Mouse (Mus musculus) heart, embryonic 14.5 days (tissue): ENCODE measurements at regions not wholly inside any gene's neighbourhood (a gene's known extent, or its start where the extent isn't known, plus 50 kb on each side); places are given as distances from the start of the nearest gene placed in this dataset.

Experiments
- ATAC-seq: fragments of 200-750 bp; cut with Nextera tagmentation; 2 replicates; pipeline ENCODE4 v1.8.0; 2017; ENCODE audit warnings: low read depth, moderate TSS enrichment; ENCODE audit not compliant: insufficient number of reproducible peaks, insufficient read depth, low FRiP score
- H3K27ac ChIP-seq, 2 experiments: fragments of 200-500 bp in 1 of 2; fragments of 300-500 bp in 1 of 2; sonication (generic) in 1 of 2; replicated peaks in 1 of 2; 2 replicates each; pipeline ENCODE4 v1.5.1; 2012 to 2014; ENCODE audit warnings: low read depth in 2 of 2, low read length in 2 of 2, control low read depth in 1 of 2, mild to moderate bottlenecking in 1 of 2, mixed read lengths in 1 of 2; ENCODE audit not compliant: control insufficient read depth in 1 of 2, insufficient read depth in 1 of 2
- H3K27me3 ChIP-seq: fragments of 300-500 bp; sonication (generic); 2 replicates; pipeline ENCODE4 v1.6.1; 2014; ENCODE audit warnings: mild to moderate bottlenecking, low read length, control low read depth; ENCODE audit not compliant: control insufficient read depth, insufficient read depth
- H3K36me3 ChIP-seq: fragments of 300-500 bp; sonication (generic); 2 replicates; pipeline ENCODE4 v1.6.1; 2014; ENCODE audit warnings: mild to moderate bottlenecking, control low read depth, low read length, mixed read lengths; ENCODE audit not compliant: control insufficient read depth, insufficient read depth
- H3K4me1 ChIP-seq, 2 experiments: fragments of 200-500 bp in 1 of 2; fragments of 300-500 bp in 1 of 2; sonication (generic) in 1 of 2; 2 replicates each; pipeline ENCODE4 v1.6.1; 2012 to 2014; ENCODE audit warnings: low read length in 2 of 2, control low read depth in 1 of 2, mixed read lengths in 1 of 2; ENCODE audit not compliant: control insufficient read depth in 2 of 2, insufficient read depth in 2 of 2
- H3K4me2 ChIP-seq: fragments of 300-500 bp; sonication (generic); 2 replicates; pipeline ENCODE4 v1.6.1; 2014; ENCODE audit warnings: mild to moderate bottlenecking, low read length
- H3K4me3 ChIP-seq, 2 experiments: fragments of 200-500 bp in 1 of 2; fragments of 300-500 bp in 1 of 2; sonication (generic) in 1 of 2; 2 replicates each; pipeline ENCODE4 v1.5.1; 2012 to 2014; ENCODE audit warnings: low read length in 2 of 2, mild to moderate bottlenecking in 2 of 2, control low read depth in 1 of 2, low read depth in 1 of 2, moderate library complexity in 1 of 2; ENCODE audit not compliant: control insufficient read depth in 1 of 2, insufficient read depth in 1 of 2
- H3K9ac ChIP-seq: fragments of 300-500 bp; sonication (generic); 2 replicates; pipeline ENCODE4 v1.6.1; 2014; ENCODE audit warnings: mild to moderate bottlenecking, low read length
- H3K9me3 ChIP-seq: fragments of 300-500 bp; sonication (generic); 2 replicates; pipeline ENCODE4 v1.6.1; 2016; ENCODE audit warnings: low read length, control low read depth; ENCODE audit not compliant: control insufficient read depth
- WGBS: fragments of 180-500 bp; shearing (Covaris S2); extraction: QIAGEN DNeasy Blood & Tissue Kit; methylation state at CpG from one replicate; pipeline ENCODE4 v1.1.7; 2014; 5-methylcytosine and 5-hydroxymethylcytosine counted together

- Histone ChIP-seq H3K4me3 (no peak overlapping the region), H3K4me2 (no peak overlapping the region), H3K9me3 (no peaks in the 10 kb centered on the region), H3K27ac (no peak overlapping the region), H3K4me1 (no peaks in the 10 kb centered on the region), H3K9ac (no peak overlapping the region), H3K36me3 (no peaks in the 10 kb centered on the region), H3K27me3 (no peaks in the 10 kb centered on the region)
- WGBS, result 87% methylated on average over 1 of the region's 1 CpGs
- no peak for ATAC-seq
These were observed 136.9 kb downstream of the Uaca start for GRCm38 (mm10) chr9:60931290-60931689.

DNA sequence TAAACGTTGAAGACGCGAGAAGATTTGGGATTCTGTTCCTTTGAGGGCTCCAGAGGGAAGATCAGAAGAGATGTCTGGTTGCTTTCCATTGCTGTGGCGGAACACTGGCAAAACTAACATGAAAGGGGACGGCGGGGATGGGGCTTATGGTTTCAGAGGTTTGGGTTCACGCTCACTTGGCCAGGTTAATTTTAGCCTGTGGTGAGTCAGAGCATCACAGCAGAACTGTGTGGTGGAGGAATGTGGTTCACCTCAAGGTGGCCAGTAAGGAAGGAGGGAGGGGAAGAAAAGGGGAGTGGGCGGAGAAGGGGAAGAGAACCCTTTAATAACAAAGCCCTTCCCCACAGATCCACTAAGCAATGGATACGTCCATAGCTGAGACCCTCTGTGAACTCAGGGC lies 142.6 kb downstream of the Uaca start:
- WGBS, result 73% methylated on average over 9 of the region's 9 CpGs
- ATAC-seq, result no peak

GRCm38 (mm10) chr9:60939858-60940804 lies 145.8 kb downstream of the Uaca start:
- Histone ChIP-seq H3K4me3 (no peak overlapping the region), H3K27ac (no peak overlapping the region), H3K9ac (no peak overlapping the region), H3K4me1 (peaks cover 5 to 8% of the 10 kb centered on the region in 2 experiments; a peak in 1 of 4 replicates), H3K9me3 (no peaks in the 10 kb centered on the region), H3K4me2 (no peak overlapping the region), H3K27me3 (peaks cover 18% of the 10 kb centered on the region), H3K36me3 (no peaks in the 10 kb centered on the region)
- no peak for ATAC-seq
- 28% methylated on average over 18 of the region's 18 CpGs for WGBS

More for the DNA sequence above, 142.6 kb downstream of the Uaca start:
- no peaks in the 10 kb centered on the region for H3K9me3 ChIP-seq
- H3K4me3 ChIP-seq, result no peak overlapping the region
- no peak overlapping the region for H3K27ac ChIP-seq
- H3K4me1 ChIP-seq, result 0 out of 4 replicates have a peak, but pooled peaks cover 0 to 2% of the 10 kb centered on the region in 2 experiments
- H3K36me3 ChIP-seq, result no peaks in the 10 kb centered on the region
- H3K4me2 ChIP-seq, result no peak overlapping the region
- peaks cover 11% of the 10 kb centered on the region for H3K27me3 ChIP-seq
- H3K9ac ChIP-seq, result no peak overlapping the region

GRCm38 (mm10) chr9:60947363-60947762 lies 153.0 kb downstream of the Uaca start:
- Histone ChIP-seq H3K4me2 (no peak overlapping the region), H3K27me3 (peaks cover 20% of the 10 kb centered on the region), H3K9ac (no peak overlapping the region), H3K4me3 (no peak overlapping the region), H3K4me1 (peaks cover 14 to 15% of the 10 kb centered on the region in 2 experiments), H3K9me3 (no peaks in the 10 kb centered on the region), H3K27ac (no peak overlapping the region), H3K36me3 (no peaks in the 10 kb centered on the region)
- 84% methylated on average over 15 of the region's 15 CpGs for WGBS
- ATAC-seq, result no peak

- Histone ChIP-seq H3K9me3 (no peaks in the 10 kb centered on the region), H3K4me2 (no peak overlapping the region), H3K27ac (no peak overlapping the region), H3K36me3 (no peaks in the 10 kb centered on the region), H3K9ac (no peak overlapping the region), H3K4me3 (no peak overlapping the region), H3K4me1 (peaks cover 8 to 11% of the 10 kb centered on the region in 2 experiments), H3K27me3 (peaks cover 20% of the 10 kb centered on the region)
- WGBS, result 73% methylated on average over 10 of the region's 10 CpGs
- no peak for ATAC-seq
These were observed 154.3 kb downstream of the Uaca start for GRCm38 (mm10) chr9:60948531-60949070.

DNA sequence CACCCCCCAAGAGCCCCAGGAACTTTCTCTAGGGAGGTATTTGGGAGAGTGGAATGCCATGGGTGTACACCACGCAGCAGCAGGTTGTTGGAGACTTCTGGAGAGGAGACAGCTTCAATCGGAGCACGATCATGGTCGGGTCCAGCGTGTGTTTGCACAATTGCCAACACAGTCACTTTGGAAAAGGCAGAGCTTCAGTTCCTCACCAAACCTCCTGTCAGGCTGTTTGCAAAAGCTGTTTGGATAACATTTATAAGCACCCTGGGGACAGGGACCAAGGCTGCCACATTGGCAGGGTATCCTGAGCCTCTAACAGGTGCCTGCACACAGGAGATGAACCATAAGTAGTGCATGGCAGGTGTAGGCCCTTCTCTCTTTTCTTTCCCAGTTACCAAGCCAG lies 155.8 kb downstream of the Uaca start:
- ATAC-seq, result no peak
- Histone ChIP-seq H3K27ac (no peak overlapping the region), H3K4me1 (peaks cover 8 to 11% of the 10 kb centered on the region in 2 experiments), H3K4me2 (no peak overlapping the region), H3K36me3 (no peaks in the 10 kb centered on the region), H3K9ac (no peak overlapping the region), H3K9me3 (no peaks in the 10 kb centered on the region), H3K4me3 (no peak overlapping the region), H3K27me3 (peaks cover 13% of the 10 kb centered on the region)
- 87% methylated on average over 5 of the region's 5 CpGs for WGBS

- Histone ChIP-seq H3K4me2 (no peak overlapping the region), H3K9ac (no peak overlapping the region), H3K4me3 (no peak overlapping the region), H3K9me3 (no peaks in the 10 kb centered on the region), H3K4me1 (peaks cover 8 to 11% of the 10 kb centered on the region in 2 experiments), H3K36me3 (no peaks in the 10 kb centered on the region), H3K27me3 (peaks cover 10% of the 10 kb centered on the region), H3K27ac (peak overlapping the region in 1 of 2 experiments; percentile 32; a peak in 1 of 4 replicates)
- no peak for ATAC-seq
- 31% methylated on average over 10 of the region's 10 CpGs for WGBS
These were observed 156.8 kb downstream of the Uaca start for GRCm38 (mm10) chr9:60951071-60951561.
